Mouse (Mus musculus) lung, postnatal 36 days (tissue): ENCODE measurements around the gene Slc37a4.
"Not testable (repeated sequence)": the region's sequence is repeated elsewhere in the genome, so short reads cannot be mapped to it uniquely, and the experiment has no call there.

ENCODE experiments used
- DNase-seq: peaks from one replicate; pipeline ENCODE4 v3.0.0; 2022; ENCODE audit warnings: mixed read lengths

Slc37a4 gene

DNA sequence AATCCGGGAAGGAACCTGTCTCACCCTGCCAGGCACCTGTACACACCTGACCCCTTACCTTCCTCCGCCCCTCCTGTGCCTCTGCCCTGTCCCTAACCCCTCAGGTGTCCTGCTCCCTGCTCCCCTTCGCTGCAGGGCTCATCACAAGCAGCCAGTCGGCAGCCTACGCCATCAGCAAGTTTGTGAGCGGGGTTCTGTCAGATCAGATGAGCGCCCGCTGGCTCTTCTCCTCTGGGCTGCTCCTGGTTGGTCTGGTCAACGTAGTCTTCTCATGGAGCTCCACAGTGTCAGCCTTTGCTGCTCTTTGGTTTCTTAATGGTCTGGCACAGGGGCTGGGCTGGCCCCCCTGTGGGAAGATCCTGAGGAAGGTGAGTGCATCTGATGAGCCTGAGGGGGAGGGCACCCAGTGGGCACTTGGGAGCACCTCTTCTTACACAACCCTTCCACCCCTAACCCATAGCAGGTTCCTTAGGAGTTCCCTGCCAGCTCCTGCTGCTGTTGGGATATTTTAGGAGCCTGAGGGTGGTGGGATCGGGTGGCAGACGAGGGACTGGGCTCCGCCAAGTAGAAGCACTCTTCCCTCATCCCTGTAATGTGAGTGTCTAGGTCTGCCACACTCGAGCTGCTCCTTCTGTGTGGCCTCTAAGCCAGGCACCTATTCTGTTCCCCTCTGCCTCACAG lies 2.6 kb downstream of the Slc37a4 start:
- DNase-seq: no peak

DNA sequence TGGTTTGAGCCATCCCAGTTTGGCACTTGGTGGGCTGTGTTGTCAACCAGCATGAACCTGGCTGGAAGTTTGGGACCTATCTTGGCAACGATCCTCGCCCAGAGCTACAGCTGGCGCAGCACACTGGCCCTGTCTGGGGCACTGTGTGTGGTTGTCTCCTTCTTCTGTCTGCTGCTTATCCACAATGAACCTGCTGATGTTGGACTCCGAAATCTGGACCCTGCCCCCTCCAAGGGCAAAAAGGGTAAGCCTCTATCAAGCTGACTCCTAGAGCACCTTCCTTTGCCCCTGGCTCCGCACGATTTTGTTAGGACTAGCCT lies 3.1 kb downstream of the Slc37a4 start:
- no peak for DNase-seq

GRCm38 (mm10) chr9:44401081-44401480 lies 4.4 kb downstream of the Slc37a4 start:
- DNase-seq: no peak

DNA sequence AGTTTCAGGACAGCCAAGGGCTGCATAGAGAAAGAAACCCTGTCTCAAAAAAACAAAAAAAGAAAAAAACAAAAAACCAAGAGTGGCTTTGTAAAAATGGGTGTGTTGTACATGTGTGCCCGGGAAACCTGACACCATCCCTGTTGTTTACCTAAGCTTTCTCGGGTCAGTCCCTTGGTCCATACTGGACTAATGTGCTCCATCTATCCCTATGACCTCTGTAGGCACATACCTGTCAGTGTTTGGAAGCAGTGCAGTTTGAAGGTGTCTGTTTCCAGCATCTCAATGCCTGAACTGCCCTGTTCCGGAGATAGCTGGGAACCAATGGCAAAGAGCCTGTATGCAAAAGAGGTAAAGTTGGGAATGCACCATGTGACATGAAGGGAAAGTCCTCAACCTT lies 8.4 kb downstream of the Slc37a4 start:
- DNase-seq: no peak

- DNase-seq: peak; percentile 96
Observed at GRCm38 (mm10) chr9:44406906-44407751, 10.5 kb downstream of the Slc37a4 start, which contains the start of the genes Rps25 and Trappc4. Rps25 (plus strand) TSS chr9:44407139. Trappc4 (minus strand) TSS chr9:44407600.

- no peak for DNase-seq
Observed at GRCm38 (mm10) chr9:44407752-44408097, 11.1 kb downstream of the Slc37a4 start.

GRCm38 (mm10) chr9:44408693-44409092 lies 12.0 kb downstream of the Slc37a4 start:
- DNase-seq: not testable (repeated sequence)

- DNase-seq: no peak
Observed at GRCm38 (mm10) chr9:44410647-44411336, 14.1 kb downstream of the Slc37a4 start.

DNA sequence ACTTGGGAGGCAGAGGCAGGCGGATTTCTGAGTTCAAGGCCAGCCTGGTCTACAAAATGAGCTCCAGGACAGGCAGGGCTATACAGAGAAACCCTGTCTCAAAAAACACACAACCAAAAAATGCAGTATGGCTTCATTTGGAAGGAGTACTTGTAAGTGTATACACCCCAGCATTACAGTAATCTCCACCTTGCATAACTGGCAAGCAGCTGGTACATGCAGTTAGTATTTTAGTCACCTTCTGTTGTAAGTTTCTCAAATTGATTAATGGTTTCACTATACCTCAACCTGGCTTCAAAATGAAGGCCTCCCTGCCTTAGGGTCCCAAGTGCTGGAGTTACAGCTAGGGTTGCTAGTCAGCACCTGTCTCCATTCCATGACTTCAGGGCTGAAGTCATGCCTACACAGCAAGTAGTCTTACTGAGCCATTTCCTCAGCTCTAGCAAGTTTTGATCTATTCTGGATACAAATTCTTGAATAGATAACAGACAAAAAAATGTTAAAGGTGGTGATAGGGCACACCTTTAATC lies 15.0 kb downstream of the Slc37a4 start:
- DNase-seq: no peak

DNA sequence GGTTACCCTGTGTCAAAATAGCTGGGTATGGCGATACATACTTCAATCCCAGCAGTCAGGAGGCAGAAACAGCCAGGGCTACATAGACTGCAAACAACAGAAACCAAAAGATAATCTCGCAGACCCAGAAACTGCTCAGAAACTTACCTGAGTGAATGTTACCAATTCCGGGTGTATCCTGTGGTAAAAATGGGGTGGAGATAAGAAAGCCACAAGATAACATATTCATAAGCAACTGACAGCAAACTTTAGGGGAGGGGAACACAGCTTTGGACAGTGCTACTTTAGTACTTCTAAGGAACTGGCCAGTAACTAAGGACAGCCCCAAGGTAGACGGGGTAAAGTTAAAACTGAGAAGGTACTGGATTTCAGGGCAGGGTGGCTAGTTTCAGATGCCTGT lies 15.7 kb downstream of the Slc37a4 start:
- no peak for DNase-seq

- DNase-seq: no peak
Observed at GRCm38 (mm10) chr9:44412781-44413180, 16.1 kb downstream of the Slc37a4 start.

- no peak for DNase-seq
Observed at GRCm38 (mm10) chr9:44417156-44417891, 20.7 kb downstream of the Slc37a4 start.

- DNase-seq: peak; percentile 96
Observed at GRCm38 (mm10) chr9:44417892-44418363, 21.3 kb downstream of the Slc37a4 start.

DNA sequence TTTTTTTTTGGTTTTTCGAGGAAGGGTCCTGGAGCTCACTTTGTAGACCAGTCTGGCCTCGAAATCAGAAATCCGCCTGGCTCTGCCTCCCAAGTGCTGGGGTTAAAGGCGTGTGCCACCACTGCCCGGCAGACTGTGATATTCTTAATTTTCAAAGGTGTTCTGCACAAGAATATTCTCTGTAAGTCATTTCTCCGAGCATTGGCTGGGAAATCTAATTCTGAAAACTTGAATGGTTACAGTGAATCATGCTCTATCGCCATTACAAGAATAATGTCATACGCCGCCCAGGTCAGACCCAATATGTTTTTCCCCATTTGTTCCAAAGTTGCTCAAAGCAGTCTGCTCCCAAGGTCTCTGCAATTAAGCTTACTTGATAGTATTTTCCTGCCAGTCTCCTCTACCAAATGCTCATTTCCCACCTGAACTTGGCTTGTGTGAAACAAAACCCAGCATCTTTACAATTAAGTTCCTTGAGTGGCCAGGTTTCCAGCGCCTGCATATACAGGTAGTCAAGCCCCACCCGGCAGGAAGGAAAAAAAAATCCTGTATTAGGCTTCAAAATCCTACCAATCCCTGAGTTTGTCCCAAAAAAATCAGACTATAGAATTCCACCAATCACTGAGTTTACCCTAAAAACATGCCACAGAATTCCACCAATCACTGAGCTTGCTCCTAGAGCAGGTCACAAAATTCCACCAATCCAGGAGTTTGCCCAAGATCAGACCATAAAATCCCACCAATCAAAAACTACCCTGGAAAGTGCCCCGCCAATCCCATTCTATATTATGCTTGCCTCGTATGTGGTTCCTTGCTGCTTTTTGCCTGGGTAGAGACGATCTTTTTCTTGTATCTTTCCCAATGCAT lies 22.1 kb downstream of the Slc37a4 start, which contains the start of gene Ccdc84:
Gene Ccdc84 (minus strand): TSS at position 51 of the 867 bp plus-strand sequence.
- DNase-seq: no peak

GRCm38 (mm10) chr9:44419730-44420129 lies 23.1 kb downstream of the Slc37a4 start:
- not testable (repeated sequence) for DNase-seq

DNA sequence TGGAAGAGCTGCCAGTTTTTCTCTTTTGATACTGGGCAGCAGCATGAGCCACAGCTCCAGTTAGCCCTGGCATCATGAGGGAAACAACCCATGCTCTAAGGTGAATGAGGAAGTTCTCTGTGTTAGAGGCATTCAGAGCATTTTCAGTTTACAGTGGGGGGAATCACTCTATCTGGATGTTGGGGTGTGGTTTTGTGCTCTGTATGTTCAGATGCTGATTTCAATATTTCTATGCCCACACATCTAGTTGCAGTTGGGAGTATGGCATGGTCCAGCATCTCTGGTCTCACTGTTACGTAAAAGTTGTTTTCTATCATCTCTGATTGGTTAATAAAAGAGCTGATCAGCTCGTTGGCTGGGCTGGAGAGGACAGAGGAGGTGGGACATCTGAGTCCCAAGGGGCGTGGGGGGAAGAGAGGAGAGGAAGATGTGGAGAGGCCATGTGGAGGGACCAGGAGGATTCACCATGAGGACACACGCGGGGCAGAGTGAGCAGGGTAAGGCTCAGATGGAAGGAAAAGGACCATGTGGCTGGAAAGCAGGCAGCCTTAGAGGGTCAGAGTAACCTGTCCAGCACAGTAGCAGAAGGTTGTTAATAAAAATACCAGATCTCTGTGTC lies 23.7 kb downstream of the Slc37a4 start:
- no peak for DNase-seq

- no peak for DNase-seq
Observed at GRCm38 (mm10) chr9:44423576-44423975, 26.9 kb downstream of the Slc37a4 start.

GRCm38 (mm10) chr9:44432577-44433185 lies 36.0 kb downstream of the Slc37a4 start:
- no peak for DNase-seq

DNA sequence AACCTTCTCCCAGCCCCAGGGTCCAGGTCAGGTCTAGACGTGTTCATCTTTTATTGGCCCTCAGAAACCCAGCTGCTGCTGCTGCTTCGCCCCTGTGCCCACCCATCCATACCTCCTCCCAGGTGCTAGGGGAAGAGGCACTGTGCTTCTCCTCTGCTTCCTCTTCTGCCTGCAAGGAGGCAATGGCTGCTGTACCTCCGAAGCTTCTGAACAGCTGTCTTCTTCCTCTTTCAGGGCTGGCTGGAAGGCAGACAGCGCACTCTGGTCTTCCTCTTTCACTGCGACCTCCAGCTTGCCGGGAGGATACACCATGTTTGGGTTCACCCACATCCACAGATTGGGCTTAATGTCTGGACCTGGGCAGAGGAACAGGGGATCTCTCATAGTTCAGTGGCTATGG lies 39.1 kb downstream of the Slc37a4 start:
- peak; percentile 27 for DNase-seq

GRCm38 (mm10) chr9:44440961-44441360 lies 44.3 kb downstream of the Slc37a4 start, which contains the start of gene Foxr1:
Foxr1 (minus strand) TSS chr9:44441136.
- DNase-seq: no peak
